Mouse (Mus musculus) kidney, embryonic 14.5 days (tissue): Measurements from ENCODE around the gene Gm15557. TPM values are rescaled to one million over a fixed set of nuclear protein-coding genes. Genes with fewer than 3 reads are reported as not detected.

ENCODE experiments used
- ATAC-seq: fragments of 200-750 bp; cut with Nextera tagmentation; 2 replicates; pipeline ENCODE4 v1.8.0; 2017; ENCODE audit warnings: moderate number of reproducible peaks, mild to moderate bottlenecking, moderate TSS enrichment, moderate library complexity; ENCODE audit not compliant: low FRiP score, low TSS enrichment
- H3K27ac ChIP-seq: fragments of 300-500 bp; sonication (generic); 2 replicates; pipeline ENCODE4 v1.5.1; 2014; ENCODE audit warnings: low read depth, mild to moderate bottlenecking, low read length, moderate library complexity, mixed read lengths
- H3K27me3 ChIP-seq: fragments of 300-500 bp; sonication (generic); 2 replicates; pipeline ENCODE4 v1.6.1; 2014; ENCODE audit warnings: mild to moderate bottlenecking, low read length; ENCODE audit not compliant: control insufficient read depth, insufficient read depth
- H3K36me3 ChIP-seq: fragments of 300-500 bp; sonication (generic); 2 replicates; pipeline ENCODE4 v1.6.1; 2014; ENCODE audit warnings: low read length, mixed read lengths; ENCODE audit not compliant: control insufficient read depth, insufficient read depth
- H3K4me1 ChIP-seq: fragments of 300-500 bp; sonication (generic); 2 replicates; pipeline ENCODE4 v1.6.1; 2014; ENCODE audit warnings: low read length, mixed read lengths; ENCODE audit not compliant: control insufficient read depth, insufficient read depth
- H3K4me2 ChIP-seq: fragments of 300-500 bp; sonication (generic); replicated peaks from 2 replicates; pipeline ENCODE4 v1.6.1; 2014; ENCODE audit warnings: low read depth, mild to moderate bottlenecking, low read length
- H3K4me3 ChIP-seq: fragments of 300-500 bp; sonication (generic); 2 replicates; pipeline ENCODE4 v1.5.1; 2014; ENCODE audit warnings: mild to moderate bottlenecking, low read length
- H3K9ac ChIP-seq: fragments of 300-500 bp; sonication (generic); 2 replicates; pipeline ENCODE4 v1.6.1; 2014; ENCODE audit warnings: low read depth, mild to moderate bottlenecking, low read length, moderate library complexity
- H3K9me3 ChIP-seq: fragments of 300-500 bp; sonication (generic); 2 replicates; pipeline ENCODE4 v1.6.1; 2016; ENCODE audit warnings: low read length; ENCODE audit not compliant: control insufficient read depth
- WGBS: fragments of 180-500 bp; shearing (Covaris S2); extraction: QIAGEN DNeasy Blood & Tissue Kit; methylation state at CpG from one replicate; pipeline ENCODE4 v1.1.7; 2014; 5-methylcytosine and 5-hydroxymethylcytosine counted together
- polyA plus RNA-seq: library from polyadenylated mRNA; unstranded; fragments of >200 nt; fragmentation: Nextera tagmentation; extraction: Ambion mirVana; gene quantifications from 2 replicates; pipeline ENCODE4 v1.2.1, GENCODE M21; 2014

The Gm15557 gene
- polyA plus RNA-seq, 1 experiment from 2014 or later = not detected

DNA sequence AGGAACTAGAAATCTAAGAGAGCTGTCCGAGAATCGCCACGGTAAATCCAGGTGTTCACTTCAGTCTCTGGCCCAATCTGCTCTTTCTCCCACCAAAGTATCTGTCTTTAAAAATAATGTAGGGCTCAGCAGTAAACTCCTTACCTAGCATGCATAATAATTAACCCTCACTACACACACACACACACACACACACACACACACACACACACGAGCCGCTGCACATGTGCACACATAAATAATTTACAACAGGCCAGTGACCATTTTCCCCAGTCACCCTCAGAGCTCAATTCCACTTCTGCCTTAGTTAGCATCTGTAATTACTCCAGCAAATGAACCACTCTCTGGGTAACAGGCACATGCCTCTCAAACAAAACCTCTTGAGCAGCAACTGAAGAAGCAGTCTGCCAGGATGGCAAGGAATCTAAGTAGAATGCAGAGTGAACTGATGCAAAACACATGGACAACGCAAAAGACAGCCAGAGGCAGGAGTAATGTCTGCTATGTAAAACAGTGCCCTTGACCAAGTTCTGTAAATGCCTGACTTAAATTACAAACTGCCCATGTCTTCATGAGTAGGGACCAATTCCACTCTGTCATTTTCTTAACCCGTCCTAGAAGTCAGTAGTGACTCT, 11.7 kb upstream of the Gm15557 start:
- Histone ChIP-seq H3K27ac (no peak overlapping the region; the same call in 1 of the 2 replicates), H3K9me3 (no peaks in the 10 kb centered on the region), H3K4me2 (peak overlapping the region; percentile 76), H3K36me3 (no peaks in the 10 kb centered on the region), H3K4me3 (peak overlapping the region; percentile 78), H3K4me1 (peaks cover 13% of the 10 kb centered on the region), H3K27me3 (no peaks in the 10 kb centered on the region), H3K9ac (peak overlapping the region; percentile 70; the same call in 1 of the 2 replicates)
- ATAC-seq = no peak
- WGBS = 55% methylated on average over 7 of the region's 7 CpGs

DNA sequence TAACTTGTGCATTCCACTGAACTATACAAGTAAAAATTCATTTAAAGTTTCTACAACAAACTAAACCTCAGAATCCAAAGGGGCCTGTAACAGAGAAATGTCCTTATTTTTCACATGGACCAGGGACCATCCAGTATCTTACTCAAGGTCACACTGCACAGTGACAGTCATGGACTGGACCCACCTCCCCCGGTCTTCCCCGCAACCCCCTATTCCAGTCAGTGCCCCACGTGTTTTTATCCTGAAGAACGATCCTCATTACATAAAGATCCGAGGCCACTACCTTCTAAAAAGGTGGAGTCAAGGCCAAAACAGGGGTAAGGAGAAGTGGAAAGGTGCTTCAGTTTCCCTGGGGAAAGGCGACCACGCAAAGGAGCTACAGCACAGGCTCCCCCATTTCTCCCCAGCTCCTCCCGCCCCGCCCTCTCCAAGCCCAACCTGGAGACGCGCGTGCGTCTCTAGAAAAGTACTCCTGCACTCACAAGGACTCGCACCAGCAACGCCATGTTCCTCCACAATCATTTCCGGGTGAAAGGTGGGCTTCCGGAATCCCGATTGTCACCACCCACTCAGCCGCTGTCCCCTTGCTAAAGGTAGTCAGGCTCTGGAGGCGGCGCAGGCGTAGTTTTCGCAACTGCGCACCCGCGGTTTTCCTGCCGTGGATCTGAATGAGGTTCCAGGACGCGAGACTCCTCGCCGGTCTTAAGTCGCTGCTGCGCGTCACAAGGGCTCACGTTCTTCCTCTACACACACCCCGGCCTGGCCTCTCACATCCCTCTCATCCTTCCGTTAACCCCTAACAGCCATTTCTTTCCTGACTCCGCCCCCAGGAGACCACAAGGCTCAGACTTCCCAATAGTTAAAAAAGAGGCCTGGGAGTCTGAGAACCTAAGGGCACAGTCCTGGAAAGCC, 10.7 kb upstream of the Gm15557 start, which contains the start of gene Uqcc1:
Gene Uqcc1, minus strand, starts transcription at position 780 of the 912 bp plus-strand sequence.
- Histone ChIP-seq H3K4me3 (peak within 1 kb of the TSS; percentile 78), H3K9me3 (no peaks in the 10 kb centered on the region), H3K36me3 (no peaks in the 10 kb centered on the region), H3K4me1 (peaks cover 13% of the 10 kb centered on the region), H3K9ac (peak within 1 kb of the TSS; percentile 70), H3K27ac (peak within 1 kb of the TSS; percentile 84), H3K4me2 (peak within 1 kb of the TSS; percentile 76), H3K27me3 (no peaks in the 10 kb centered on the region)
- peak; percentile 96 for ATAC-seq
- WGBS = under 1% methylated on average over 38 of the region's 38 CpGs

DNA sequence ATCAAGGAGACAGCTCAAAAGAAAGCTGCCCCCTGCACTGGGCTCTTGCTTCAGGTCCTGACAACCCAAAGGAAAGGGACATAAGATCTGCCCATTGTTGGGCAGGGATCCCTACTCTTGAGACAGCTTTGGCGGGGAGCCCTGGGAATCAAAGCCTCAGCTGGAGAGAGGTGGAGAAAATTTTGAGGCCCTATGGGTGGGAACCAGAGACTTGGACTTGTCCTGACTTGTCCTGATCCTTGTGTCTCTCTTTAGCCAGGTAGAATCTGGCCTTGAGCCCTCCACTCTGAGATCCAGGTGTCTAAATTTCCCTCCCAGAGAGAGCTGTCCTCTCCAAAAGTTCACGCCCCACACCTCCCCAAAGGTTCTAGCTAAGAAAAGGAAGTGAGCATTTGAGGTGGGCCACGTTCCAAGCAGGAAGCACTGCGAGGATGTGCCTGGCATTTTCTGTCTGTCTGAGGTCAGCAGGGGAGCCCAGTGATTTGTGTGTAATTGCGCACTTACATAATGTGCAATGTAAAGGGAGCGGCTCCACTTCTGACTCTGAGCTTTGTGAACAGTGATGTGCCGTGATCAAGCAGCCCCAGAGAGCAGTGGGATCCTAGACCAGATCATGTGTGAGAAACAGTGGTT, 515 bp upstream of the Gm15557 start:
- Histone ChIP-seq H3K4me2 (no peak overlapping the region), H3K4me1 (peaks cover 9% of the 10 kb centered on the region; the same call in 1 of the 2 replicates), H3K27me3 (no peaks in the 10 kb centered on the region), H3K4me3 (no peak overlapping the region), H3K36me3 (no peaks in the 10 kb centered on the region), H3K9me3 (no peaks in the 10 kb centered on the region), H3K9ac (no peak overlapping the region), H3K27ac (no peak overlapping the region)
- 76% methylated on average over 7 of the region's 7 CpGs for WGBS
- ATAC-seq = no peak

DNA sequence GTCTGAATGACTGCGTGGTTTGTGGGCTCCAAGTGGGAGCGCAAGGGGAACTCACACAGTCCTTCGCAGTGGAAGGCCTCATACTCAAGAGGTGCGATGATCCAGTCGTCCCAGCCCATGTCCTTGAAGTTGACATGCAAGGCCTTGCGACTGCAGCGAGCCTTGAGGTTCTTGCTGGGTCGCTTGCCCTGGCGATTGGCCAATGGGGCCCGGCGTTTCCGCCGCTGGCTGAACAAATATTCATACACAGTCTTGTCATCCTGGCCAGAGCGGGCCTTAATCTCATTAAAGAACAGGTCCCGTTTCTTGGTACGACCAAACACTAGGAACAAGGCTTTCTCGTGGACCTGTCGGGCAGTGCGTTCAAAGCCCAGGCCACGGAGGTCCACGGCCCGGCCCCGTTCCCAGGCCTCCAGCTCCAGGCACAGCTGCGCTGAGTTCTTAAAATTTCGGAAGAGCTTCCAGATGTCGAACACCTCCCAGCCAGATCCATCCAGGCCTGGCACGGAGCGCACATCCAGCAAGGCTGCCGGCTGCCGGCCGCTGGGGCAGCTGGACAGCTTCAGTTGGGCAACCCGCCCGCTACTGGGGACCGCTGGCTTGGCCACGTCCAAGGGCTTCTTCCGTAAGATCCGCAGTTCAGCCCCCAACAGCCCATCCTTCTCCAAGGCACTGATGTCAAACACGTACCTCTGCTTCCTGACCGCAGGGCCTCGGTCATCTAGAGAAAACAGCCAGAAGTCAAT, 1.3 kb downstream of the Gm15557 start:
- Histone ChIP-seq H3K27me3 (no peaks in the 10 kb centered on the region), H3K4me1 (peaks cover 9% of the 10 kb centered on the region; the same call in 1 of the 2 replicates), H3K9me3 (no peaks in the 10 kb centered on the region), H3K27ac (no peak overlapping the region), H3K9ac (no peak overlapping the region), H3K4me2 (no peak overlapping the region), H3K36me3 (no peaks in the 10 kb centered on the region), H3K4me3 (no peak overlapping the region)
- 82% methylated on average over 40 of the region's 40 CpGs for WGBS
- no peak for ATAC-seq

DNA sequence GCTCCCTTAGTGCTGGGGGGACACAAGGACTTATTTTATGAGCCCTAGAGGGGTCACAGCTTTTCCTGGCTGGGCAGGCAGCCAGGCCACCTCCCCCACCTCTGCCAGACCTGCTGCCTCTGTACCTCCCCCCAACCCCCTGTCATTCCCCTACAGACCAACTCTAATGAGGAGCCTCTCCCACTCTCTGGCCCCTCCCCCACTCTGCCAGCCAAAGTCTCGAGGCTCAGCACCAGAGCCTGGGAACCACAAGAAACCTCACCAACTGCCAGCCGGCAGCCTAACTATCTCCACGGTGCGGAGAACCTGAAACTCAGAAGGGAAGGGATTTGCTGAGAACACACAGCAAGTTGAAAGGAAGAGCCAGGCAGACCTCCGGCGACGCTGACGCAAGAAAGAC, 2.9 kb downstream of the Gm15557 start:
- H3K27me3 ChIP-seq = no peaks in the 10 kb centered on the region
- H3K4me3 ChIP-seq = no peak overlapping the region
- no peak overlapping the region for H3K27ac ChIP-seq
- no peak overlapping the region for H3K9ac ChIP-seq
- no peaks in the 10 kb centered on the region for H3K9me3 ChIP-seq
- H3K4me1 ChIP-seq = peaks cover 9% of the 10 kb centered on the region; the same call in 1 of the 2 replicates
- H3K36me3 ChIP-seq = no peaks in the 10 kb centered on the region
- WGBS = 3% methylated on average over 8 of the region's 8 CpGs
- H3K4me2 ChIP-seq = peak overlapping the region; percentile 23
- ATAC-seq = peak; percentile 20; the same call in 1 of the 2 replicates

DNA sequence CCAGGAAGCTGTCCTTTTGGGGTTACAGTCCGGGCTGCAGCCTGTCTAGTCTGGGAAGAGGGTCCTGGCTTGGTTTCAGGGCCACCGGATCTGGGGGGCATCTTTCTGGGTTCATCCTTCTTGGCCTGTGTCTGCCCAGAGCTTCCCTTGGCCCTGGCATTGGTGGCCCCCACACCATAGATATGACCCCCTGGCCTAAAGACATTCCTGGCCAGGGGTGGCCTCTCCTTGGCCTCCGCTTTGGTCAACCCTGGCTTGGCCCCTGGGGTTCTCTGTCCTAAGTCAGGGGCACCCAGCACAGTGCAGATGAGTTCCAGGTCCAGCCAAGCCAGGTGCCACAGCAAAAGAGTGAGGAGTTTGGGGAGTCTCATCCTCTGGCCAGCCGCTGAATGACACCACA, 4.2 kb downstream of the Gm15557 start:
- no peak overlapping the region for H3K4me3 ChIP-seq
- no peak overlapping the region; the same call in 1 of the 2 replicates for H3K4me2 ChIP-seq
- peaks cover 9% of the 10 kb centered on the region; the same call in 1 of the 2 replicates for H3K4me1 ChIP-seq
- H3K36me3 ChIP-seq = no peaks in the 10 kb centered on the region
- 75% methylated on average over 4 of the region's 4 CpGs for WGBS
- H3K9ac ChIP-seq = no peak overlapping the region
- H3K27me3 ChIP-seq = no peaks in the 10 kb centered on the region
- ATAC-seq = peak; percentile 39
- H3K27ac ChIP-seq = no peak overlapping the region
- no peaks in the 10 kb centered on the region for H3K9me3 ChIP-seq

DNA sequence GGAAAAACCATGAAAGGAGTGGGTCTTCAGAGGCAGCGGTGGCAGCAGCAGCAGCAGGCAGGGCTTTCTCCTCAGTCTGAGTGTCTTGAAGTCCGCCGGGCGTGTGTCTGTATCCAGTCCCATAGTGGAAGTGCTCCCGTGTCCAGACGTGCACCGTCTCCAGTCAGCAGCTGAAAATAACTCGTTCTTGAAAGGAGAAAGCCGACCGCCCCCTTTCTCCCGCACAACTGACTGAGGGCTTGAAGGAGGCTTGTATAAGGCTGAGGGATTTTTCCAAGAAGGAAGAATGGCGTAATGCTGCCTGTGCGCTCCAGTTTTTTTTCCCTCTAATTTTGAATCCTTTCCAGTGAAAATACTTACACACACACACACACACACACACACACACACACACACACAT, 4.6 kb downstream of the Gm15557 start, which contains the start of gene Gdf5:
Gene Gdf5, minus strand, starts transcription at position 244 of the 400 bp plus-strand sequence.
- H3K36me3 ChIP-seq = no peaks in the 10 kb centered on the region
- no peak within 1 kb of the TSS for H3K4me3 ChIP-seq
- H3K4me2 ChIP-seq = no peak within 1 kb of the TSS; the same call in 1 of the 2 replicates
- peaks cover 9% of the 10 kb centered on the region; the same call in 1 of the 2 replicates for H3K4me1 ChIP-seq
- no peak within 1 kb of the TSS for H3K9ac ChIP-seq
- H3K27me3 ChIP-seq = no peaks in the 10 kb centered on the region
- H3K27ac ChIP-seq = no peak within 1 kb of the TSS
- 48% methylated on average over 13 of the region's 13 CpGs for WGBS
- peak; percentile 21; the same call in 1 of the 2 replicates for ATAC-seq
- H3K9me3 ChIP-seq = no peaks in the 10 kb centered on the region

DNA sequence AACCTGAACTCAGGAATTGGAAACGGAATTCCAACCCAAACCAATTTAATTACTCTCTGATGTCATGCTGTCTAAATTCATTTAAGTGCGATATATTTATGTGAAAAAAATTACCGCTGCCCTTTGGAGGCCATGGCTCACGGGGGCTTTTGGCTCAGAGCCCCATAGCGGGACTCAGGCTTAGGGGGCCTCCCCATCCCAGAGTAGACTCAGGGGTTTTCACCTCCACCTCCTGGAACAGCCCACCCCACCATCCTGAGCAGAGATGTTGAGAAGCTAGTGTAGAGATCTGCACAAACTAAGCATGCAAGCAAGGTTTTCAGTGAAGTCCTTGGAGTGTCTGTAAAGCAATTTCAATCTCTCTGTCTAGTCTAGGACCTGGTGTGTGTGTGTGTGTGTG, 5.1 kb downstream of the Gm15557 start:
- Histone ChIP-seq H3K4me1 (peaks cover 9% of the 10 kb centered on the region; the same call in 1 of the 2 replicates), H3K27me3 (no peaks in the 10 kb centered on the region), H3K27ac (no peak overlapping the region), H3K4me2 (no peak overlapping the region), H3K9ac (no peak overlapping the region), H3K4me3 (no peak overlapping the region), H3K9me3 (no peaks in the 10 kb centered on the region), H3K36me3 (no peaks in the 10 kb centered on the region)
- ATAC-seq = no peak
- 43% methylated on average over 5 of the region's 5 CpGs for WGBS
